Mouse (Mus musculus) CD4-positive, CD25-positive, alpha-beta regulatory T cell, adult 2 months (primary cell): ENCODE data around the gene Hnrnpdl.

Experiments used
- DNase-seq: peaks from one replicate; pipeline ENCODE4 v3.0.0-alpha.2; 2012; ENCODE audit warnings: low read depth, low spot score

The Hnrnpdl gene

DNA sequence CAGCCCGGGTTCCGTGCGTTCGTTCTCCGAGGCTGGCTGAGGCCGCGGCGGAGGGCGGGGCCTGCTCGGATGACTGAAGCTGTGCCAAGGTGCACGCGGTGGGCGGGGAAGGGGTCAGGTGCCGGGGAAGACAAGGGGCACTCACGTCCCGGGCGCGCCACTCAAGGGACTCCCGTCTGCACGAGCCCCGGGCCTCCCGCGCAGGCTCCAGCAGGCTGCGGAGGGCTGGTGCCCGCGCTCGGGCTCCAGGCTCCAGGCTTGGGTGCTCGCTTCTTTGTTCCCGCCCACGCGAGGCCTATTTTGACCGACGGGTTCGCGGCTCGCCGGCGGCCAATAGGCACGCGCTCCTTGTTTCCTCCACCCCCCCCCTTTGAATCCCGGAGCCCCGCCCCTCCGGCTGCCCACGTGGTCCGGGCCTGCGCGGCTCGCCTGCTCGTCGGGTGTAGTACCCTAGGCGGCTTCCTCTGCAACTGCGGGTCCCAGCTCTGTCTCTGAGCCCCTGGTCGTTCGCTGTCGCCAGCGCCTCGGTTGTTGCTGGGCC lies at the start of gene Hnrnpdl, which contains the start of gene Enoph1:
Gene Hnrnpdl (minus strand): TSS at position 63 of the 541 bp plus-strand sequence.
Gene Enoph1 (plus strand): TSS at position 384 of the 541 bp plus-strand sequence.
- DNase-seq: peak; percentile 97

DNA sequence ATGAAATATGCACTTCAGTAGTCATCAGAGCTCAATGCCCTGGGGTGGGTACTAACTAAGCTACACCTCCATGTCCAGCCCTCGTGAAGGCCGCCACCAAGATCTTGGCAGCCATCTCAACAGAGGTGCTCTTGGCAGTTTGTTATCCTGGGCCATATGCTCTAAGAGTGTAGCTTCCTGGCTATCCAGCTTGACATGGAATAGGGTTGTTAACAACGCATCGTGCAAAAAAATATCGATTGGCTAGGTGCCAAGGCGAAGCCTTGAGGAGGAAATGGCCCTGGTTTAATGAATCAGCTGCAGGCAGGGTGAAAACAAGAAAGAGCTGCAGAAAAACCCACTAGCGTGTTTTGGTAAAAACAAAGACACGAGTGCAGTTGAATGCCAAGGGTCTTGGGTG lies 45.6 kb upstream of the Hnrnpdl start:
- no peak for DNase-seq

DNA sequence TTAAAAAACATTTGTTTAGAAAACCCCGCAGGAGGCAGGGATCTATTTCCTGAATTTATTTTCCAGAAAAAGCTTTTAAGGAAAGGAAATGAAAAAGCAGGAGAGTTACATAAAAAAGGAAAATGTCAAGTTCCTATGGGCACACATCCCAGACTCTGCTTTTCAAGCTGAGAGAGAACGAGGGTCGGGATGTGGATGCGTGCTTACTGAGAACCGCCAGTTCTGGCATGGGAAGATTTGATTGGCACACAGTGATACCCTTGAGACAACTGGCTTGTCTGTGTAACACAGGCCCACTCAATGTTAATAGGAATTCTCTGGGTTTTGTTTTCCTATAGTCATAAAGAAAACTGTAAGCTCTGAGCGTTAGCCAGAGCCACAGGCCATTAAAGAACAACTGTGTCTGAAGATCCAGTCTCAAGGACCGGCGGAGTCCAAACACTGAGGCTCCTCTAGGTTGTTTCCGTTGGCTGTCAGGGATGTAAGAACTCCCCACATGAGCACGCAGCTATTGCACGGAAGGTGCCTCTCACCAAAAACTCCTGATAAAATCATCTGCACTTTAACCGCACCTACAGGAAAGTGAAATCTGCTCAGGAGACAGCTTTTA lies 44.6 kb upstream of the Hnrnpdl start:
- no peak for DNase-seq

DNA sequence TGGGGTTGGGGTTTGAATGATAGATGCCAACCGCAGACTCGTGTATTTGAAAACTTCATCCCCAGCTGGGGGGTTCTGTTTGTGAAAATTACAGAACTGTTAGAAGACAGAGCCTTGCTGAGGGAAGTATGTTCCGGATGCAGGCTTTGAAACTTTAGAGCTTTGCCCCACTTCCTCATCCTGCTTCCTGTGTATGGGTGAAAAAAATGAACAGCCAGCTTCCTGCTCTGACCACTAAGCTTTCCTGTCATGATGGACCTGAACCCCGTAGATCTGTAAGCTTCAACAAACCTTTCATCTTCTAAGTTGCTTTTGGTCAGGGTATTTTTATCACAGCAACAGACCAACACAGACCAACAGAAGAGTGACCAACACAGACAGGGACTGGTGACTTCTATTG lies 42.5 kb upstream of the Hnrnpdl start:
- no peak for DNase-seq

DNA sequence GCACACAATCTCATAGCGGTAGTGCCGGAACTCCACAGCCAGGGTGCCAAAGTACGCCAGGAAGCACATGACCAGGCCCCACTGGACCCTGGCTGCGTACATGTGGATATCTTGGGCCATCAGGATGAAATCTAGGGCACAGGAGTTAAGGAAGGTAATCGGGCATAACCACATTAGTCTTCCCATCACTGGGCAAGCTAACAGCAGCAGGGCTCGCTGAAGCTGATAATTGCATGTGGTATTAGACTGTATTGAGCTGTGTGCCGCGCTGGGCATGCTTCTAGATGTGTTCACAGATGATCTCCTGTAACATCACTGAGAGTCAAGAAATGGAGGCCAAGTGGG lies 40.4 kb upstream of the Hnrnpdl start:
- DNase-seq: no peak

DNA sequence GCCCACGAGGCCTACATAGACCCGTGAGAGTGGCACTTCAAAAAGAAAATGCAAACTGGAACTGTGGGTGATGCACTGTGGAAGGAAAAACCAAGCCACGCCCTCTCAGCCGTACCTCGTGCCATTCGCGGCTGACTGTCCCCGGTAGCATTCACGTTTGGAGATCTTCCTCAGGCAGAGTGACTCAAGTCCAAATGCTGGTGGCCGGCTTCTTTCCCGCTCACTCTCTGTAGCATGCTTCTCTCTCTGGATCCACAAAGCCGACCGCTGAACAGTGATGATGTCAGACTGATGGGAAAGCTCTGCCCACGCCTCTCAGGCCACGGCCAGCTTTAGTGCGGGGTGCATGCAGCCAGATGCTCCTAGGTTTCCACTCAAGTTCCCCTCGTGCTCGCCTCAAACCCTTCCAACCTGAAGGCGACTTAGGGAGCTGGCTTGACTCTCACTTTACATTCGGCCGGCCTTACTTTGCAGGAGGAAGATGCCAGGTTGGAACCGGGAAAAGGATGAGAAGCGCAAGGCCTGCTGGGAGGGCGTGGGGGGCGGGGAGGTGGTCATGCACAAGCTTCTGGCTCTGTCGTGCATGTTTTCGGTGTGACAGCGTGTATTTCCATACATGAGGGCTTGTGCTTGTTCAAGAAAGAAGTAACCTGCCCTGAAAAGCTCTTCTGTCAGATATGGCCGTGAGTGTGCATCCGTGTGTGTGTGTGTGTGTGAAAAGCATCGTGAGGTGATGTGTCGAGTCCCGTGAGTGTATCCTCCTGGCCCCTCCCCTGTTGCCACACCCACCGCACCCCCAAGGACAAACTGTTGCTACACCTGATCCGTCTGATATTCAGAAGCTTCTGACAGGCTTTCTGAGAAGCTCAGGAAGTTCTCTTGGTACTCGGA lies 39.8 kb upstream of the Hnrnpdl start:
- DNase-seq: peak; percentile 43

DNA sequence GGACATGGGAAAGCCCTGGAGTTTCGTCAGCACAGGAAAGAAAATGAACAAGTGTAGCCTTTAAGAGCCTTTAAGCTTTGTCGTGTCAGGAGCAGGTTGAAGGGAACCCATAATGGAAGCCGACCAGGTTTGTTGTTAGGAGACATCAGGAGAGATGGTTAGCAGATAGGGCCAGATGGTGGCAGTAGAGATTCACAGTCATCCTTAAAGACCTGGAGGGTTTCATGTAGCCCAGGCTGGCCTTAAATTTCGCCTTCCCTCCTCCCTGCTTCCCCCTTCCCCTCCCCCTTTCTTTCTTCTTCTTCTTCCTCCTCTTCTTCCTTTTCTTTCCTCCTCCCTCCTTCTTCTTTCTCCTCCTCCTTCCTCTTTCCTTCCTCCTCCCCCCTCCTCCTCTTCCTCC lies 35.1 kb upstream of the Hnrnpdl start:
- DNase-seq: peak; percentile 16

DNA sequence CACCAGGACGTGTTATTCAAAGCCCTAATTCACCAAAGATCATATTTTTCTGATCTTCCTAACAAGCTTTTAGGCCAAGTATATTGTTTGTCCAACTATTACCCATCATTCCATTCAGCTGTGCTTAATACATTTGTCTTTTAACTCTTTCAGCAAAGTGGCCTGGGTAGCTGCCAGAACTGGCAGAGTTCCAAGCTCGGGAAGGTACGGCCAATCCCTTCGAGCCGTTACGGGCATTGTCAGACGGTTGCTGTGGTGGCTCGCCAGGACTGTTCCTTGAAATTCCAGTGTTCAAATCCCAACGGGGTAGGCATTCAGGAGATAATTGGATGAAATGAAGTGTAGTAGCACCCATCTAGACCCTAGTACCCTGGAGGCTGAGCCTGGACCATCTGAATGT lies 33.1 kb upstream of the Hnrnpdl start:
- DNase-seq: no peak

DNA sequence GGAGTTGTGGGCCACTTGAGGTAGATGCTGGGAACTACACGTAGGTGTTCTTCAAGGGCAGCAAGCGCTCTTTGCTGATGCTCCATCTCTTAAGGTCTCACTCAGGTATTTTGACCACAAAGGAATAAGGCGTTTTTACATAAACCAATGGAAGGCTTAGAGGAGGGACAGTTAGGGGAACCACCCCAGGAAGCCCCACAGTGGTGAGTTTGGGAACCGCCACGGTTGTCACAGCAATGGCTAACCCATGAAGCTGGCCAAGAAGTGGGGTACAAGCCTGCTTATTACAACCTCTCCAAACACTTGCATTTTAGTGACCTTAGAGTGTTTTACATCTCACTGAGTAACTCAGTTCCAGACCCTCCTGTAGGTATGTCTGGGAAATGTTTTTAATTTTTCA lies 32.1 kb upstream of the Hnrnpdl start:
- DNase-seq: no peak

DNA sequence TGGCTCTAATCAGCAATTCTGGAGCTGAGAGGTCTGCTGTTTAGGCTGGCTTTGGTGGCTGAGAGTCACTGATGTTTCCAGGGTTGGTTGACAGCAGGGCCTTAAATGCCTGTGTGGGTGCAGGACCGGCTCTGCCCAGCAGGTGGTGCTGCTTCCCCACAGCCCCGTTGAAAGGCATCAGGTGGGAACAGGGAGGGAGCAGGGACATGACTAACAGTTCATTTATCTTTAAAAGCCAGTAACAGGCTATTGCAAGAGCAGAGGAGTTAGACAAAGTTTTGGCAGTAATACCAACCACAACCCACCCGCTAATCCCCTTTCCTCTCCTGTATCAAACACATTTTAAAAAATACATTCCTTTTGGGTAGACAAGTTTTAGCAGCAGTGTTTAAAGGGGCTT lies 30.8 kb upstream of the Hnrnpdl start:
- DNase-seq: peak; percentile 87

DNA sequence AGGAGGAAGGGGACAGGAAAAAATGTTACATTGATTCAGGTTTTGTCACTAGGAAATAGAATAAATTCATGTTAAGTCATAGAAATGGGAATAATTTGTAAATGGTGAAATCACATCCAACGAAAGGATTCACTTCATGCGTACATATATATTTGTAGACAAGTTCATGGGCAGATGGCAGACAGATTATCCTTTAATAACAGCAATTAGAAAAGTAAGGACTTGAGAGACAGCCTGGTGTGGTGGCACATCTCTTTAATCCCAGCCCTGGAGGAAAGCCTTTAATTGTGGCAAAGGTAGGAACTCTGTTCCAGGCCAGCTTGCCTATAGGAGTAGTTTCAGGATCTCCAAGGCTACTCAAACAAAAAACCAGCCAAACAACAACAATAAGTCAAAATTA lies 30.1 kb upstream of the Hnrnpdl start:
- DNase-seq: no peak

DNA sequence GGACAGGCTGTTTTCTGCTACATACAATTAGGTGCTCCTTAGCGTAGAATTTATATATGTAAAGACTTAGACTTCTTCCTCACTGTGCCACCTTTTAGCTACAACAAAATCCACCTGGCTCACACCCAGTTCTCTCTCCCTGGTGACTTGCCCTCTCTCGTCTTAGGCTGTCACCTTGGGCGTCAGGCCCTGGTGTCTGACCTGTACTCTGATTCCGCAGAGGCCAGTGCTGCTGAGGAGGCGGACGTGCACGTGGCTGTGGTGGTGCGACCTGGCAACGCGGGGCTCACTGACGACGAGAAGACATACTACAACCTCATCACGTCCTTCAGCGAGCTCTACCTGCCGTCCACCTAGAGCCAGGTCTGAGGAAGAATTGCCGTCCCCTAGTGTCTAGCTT lies 28.1 kb upstream of the Hnrnpdl start:
- DNase-seq: no peak

DNA sequence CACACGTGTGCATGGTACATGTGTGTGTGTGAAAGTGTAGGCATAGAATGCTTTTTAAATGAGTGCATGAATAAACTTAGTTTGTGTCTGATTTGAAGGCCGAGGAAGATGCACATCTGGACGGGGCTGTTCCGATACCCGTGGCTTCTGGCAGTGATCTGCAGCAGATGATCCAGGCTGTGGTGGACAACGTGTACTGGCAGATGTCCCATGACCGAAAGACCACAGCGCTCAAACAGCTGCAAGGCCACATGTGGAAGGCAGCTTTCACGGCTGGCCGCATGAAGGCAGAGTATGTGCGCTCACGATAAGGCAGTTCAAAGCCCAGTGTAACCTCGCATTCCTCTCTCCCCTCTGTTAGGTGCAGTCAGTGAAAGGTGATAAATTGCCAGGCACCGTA lies 21.4 kb upstream of the Hnrnpdl start:
- no peak for DNase-seq

DNA sequence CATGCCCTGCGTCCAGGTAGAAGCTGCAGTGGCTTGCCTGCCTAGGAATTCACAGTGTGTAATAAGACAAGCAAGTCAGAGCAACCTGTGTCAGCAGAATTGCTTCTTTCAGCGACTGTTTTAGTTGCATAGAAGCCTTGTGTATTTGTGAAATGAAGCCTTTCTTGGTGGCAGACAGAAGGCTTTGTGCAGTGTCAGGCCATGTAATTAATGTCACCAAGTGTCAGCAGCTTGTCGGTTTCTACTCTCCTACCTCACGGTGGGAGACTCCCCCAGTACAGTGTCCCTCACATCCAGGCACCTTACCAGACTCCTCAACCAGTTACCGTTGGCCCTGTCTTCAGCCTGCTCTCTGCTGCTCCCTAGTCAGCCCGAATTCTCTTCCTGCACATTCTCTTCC lies 19.9 kb upstream of the Hnrnpdl start:
- DNase-seq: no peak

DNA sequence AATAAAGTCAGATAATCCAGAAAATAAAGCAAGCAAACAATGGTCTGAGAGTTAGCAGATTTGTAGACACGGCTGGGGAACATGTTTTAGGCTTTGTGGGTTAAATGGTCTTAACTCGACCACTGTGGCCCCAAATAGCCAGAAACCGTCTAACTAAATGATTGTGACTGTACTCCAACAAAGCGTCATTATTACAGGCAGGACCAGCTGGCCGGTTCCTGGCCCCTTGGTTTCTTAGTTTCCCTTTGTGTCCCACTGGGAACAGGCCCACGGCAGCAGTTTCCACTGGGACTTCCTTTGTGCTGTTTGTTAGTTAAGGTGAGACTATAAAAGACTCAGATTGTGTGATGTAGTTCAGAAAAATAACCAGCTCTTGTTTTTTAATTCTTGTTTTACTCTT lies 19.3 kb upstream of the Hnrnpdl start:
- no peak for DNase-seq

DNA sequence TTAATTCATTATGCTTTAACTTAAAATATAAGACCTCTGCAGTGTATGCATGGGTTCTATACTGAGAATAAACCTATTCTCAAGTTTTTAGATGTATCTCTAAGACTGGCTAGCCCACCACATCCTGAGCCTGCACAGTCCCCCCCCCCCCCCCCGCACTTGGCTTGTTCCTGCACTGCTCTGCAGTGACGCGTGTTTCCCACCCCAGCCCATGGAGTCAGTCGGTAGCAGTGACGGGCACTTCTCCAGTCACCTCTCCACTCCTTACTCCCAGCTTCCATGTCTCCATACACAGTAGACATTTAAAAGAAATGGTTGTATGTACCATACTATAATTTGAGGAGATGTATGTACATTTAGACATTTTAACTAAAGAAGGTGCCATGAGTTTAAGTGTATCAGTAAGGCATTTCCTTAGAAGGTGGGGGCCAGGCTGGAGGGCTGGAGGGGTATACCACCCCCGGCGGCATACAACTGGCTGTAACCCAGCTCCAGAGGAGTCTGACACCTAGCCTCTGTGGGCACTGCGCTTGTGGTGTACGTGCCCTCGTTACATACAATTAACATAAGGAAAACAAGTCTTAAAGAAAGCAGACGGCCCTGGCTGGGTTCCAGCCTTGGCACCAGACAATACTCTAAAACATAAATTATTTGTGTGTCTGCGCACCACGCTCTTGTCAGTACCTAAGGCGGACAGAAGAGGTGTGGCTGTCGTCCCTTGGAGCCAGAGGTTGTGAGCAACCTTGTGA lies 18.2 kb upstream of the Hnrnpdl start:
- no peak for DNase-seq

DNA sequence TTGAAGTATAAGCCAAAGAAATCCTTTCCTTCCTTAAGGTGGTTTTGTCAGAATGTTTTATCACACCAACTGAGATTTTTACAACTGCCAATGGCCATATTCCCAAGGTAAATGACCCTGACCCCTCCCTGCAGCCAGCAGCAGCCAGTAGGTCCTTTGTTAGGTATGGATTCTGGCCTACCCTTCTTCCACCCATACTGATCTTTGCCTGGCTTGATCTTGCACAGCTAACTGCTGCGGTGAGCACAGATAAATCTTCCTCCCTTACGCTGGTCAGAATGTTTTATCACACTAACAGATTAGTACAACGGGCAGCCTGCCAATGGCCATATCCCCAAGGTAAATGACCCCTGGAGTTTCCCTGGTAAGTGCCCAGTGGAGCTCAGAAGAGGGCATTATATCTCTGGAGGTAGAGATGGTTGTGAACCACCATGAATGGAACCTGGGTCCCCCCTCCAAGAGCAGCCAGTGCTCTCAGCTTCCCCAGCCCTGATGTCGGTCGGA lies 16.5 kb upstream of the Hnrnpdl start:
- no peak for DNase-seq

DNA sequence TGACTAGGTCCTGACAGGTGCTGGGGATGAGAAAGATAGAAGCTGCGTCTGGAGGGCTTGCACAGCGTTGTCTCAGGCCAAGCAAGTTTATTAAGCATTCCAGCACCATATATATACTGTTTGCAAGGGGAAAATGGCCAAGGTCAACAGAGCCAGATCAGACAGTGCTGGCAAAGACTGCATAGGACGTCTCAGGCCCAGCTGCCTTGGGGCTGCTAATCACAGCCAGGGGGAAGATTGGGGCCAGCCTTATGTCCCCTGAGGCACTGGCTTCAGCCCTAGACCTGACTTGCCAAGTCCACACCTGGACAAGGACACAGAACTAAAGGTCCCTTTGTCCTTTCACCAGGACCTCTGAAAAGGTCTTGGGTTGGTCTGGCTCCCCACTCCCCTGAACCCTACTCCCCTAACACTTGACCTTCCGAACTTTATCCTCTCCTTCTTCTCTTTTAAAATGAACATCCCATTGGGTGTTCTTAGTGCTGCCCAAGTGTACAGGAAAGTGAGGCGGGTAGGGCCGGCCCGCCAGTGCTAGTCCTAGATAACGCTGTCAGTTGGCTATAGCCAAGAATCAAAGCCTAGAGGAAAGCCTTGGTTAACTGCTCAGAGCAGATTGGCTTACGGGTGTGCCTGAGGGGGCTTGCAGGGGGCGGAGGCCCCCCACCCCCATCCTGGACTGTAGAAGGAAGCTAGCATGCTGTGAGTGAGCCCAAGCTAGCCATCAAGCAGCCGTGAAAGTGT lies 15.5 kb upstream of the Hnrnpdl start:
- no peak for DNase-seq

DNA sequence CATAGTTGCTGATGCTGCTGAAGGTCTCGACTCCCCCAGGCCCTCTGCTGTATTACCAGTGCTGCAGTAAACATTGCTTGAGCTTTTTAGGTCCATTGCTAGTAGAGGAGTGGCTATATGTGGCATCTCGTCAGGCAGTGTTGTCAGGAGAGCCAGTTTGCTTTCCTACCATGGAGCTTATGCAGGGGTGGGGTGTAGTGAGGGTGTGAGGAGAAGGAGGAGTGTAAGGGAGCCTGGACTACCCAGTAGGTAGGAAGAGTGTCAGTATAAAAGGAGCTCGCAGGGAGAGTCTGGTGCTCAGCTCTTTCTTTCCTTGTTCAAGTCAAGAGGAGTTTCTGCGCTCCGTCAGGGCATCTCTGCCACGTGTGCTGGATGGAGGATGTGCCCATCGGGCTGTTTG lies 13.3 kb upstream of the Hnrnpdl start:
- DNase-seq: no peak

DNA sequence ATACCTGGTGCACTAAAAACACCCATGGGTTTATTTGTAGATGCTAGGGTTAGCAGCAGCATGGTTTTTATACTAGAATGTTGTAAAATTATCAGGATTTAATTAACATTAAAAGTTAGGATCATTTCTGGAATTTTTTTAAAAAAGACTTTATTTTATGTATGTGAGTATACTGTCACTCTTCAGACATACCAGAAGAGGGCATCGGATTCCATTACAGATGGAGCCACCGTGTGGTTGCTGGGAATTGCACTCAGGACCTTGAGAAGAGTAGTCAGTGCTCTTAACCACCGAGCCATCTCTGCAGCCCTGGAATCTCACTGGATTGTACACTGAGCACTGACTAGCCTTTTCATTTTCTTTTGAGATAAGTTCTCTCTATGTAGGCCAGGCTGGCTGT lies 10.4 kb upstream of the Hnrnpdl start:
- DNase-seq: no peak

DNA sequence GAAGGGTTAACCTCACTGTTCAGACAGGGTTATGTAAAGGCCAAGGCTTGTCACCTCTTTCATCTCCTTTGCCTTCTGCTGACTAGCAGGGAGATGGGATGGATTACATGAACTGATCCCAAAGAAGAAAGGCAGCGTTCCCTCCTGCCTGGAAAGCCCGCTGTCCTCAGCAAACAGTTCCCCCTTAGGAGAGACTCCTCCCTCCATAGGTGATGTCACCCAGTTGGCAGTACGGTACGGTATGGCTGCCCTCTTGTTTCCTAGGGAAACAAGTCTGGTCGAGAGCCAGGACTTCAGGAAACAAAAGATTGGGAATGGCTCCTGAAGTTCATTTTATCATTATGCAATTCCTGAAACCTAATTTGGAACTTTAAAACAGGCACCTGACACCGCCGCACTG lies 8.4 kb upstream of the Hnrnpdl start:
- DNase-seq: no peak
